Mouse (Mus musculus) cortical plate, adult 2 months (tissue): ENCODE data around the gene Bin2.

Source experiments
- CTCF ChIP-seq: fragments of 200-500 bp; IDR thresholded peaks from 2 replicates; pipeline ENCODE4 v1.5.1; 2011; ENCODE audit warnings: mild to moderate bottlenecking, control low read depth, low read length; ENCODE audit not compliant: insufficient read depth; ENCODE audit errors: extremely low read depth
- POLR2A ChIP-seq: fragments of 200-500 bp; IDR thresholded peaks from 2 replicates; pipeline ENCODE4 v1.6.1; 2011; ENCODE audit warnings: mild to moderate bottlenecking, low read length, control low read depth; ENCODE audit not compliant: insufficient read depth; ENCODE audit errors: extremely low read depth

DNA sequence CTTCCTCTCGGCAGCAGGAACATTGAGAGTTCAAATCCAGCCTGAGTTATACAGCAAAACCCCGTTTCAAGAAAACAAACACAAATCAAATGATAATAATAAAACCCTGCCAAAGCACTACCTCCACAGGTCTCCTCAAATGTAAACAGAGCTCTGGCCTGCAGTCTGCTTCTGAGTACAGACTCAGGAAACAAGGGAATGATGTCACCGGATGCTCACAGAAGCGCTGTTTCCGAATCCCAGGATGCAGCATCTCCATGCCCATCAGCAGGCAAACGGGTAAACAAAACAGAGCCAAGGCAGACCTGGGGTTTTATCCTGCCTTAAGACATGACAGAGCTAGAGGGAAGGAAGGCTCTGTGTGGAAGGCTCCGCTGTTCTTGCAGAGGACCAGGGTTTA, 40.6 kb downstream of the Bin2 start:
- TF ChIP-seq CTCF: no peak
- TF ChIP-seq POLR2A: no peak
